Mouse (Mus musculus) lung, embryonic 14.5 days (tissue): Measurements from ENCODE around the gene Esyt2. TPM values are rescaled to one million over a fixed set of nuclear protein-coding genes. Genes with fewer than 3 reads are reported as not detected.
"Not testable (repeated sequence)": the region's sequence is repeated elsewhere in the genome, so short reads cannot be mapped to it uniquely, and the experiment has no call there.

Experiments used
- ATAC-seq: fragments of 200-750 bp; cut with Nextera tagmentation; 2 replicates; pipeline ENCODE4 v1.8.0; 2017; ENCODE audit warnings: mild to moderate bottlenecking, moderate TSS enrichment, moderate library complexity; ENCODE audit not compliant: insufficient read depth
- DNase-seq: peaks from one replicate; pipeline ENCODE4 v3.0.0-alpha.2; 2015
- H3K27ac ChIP-seq: fragments of 300-500 bp; sonication (generic); 2 replicates; pipeline ENCODE4 v1.5.1; 2014; ENCODE audit warnings: low read depth, mild to moderate bottlenecking, moderate library complexity
- H3K27me3 ChIP-seq: fragments of 300-500 bp; sonication (generic); 2 replicates; pipeline ENCODE4 v1.6.1; 2014; ENCODE audit warnings: low read length, control low read depth; ENCODE audit not compliant: insufficient read depth
- H3K36me3 ChIP-seq: fragments of 300-500 bp; sonication (generic); 2 replicates; pipeline ENCODE4 v1.6.1; 2014; ENCODE audit warnings: control low read depth; ENCODE audit not compliant: insufficient read depth
- H3K4me1 ChIP-seq: fragments of 300-500 bp; sonication (generic); 2 replicates; pipeline ENCODE4 v1.6.1; 2014; ENCODE audit warnings: antibody characterized with exemption, control low read depth; ENCODE audit not compliant: insufficient read depth
- H3K4me2 ChIP-seq: fragments of 300-500 bp; sonication (generic); 2 replicates; pipeline ENCODE4 v1.6.1; 2014; ENCODE audit warnings: mild to moderate bottlenecking
- H3K4me3 ChIP-seq: fragments of 300-500 bp; sonication (generic); 2 replicates; pipeline ENCODE4 v1.5.1; 2014; ENCODE audit warnings: low read depth, low read length
- H3K9ac ChIP-seq: fragments of 300-500 bp; sonication (generic); 2 replicates; pipeline ENCODE4 v1.6.1; 2014
- H3K9me3 ChIP-seq: fragments of 300-500 bp; sonication (generic); 2 replicates; pipeline ENCODE4 v1.6.1; 2016; ENCODE audit warnings: low read depth, low read length, control low read depth
- CTCF ChIP-seq: IDR thresholded peaks from 2 replicates; pipeline ENCODE4 v1.5.1; 2016; ENCODE audit warnings: antibody characterized with exemption, low read depth
- WGBS: fragments of 180-500 bp; shearing (Covaris S2); extraction: QIAGEN DNeasy Blood & Tissue Kit; methylation state at CpG from one replicate; pipeline ENCODE4 v1.1.7; 2014; 5-methylcytosine and 5-hydroxymethylcytosine counted together
- polyA plus RNA-seq: library from polyadenylated mRNA; unstranded; fragments of >200 nt; fragmentation: Nextera tagmentation; extraction: Ambion mirVana; gene quantifications from 2 replicates; pipeline ENCODE4 v1.2.1, GENCODE M21; 2014

Esyt2 gene
- polyA plus RNA-seq, 1 experiment from 2014 or later: 31.0 TPM

DNA sequence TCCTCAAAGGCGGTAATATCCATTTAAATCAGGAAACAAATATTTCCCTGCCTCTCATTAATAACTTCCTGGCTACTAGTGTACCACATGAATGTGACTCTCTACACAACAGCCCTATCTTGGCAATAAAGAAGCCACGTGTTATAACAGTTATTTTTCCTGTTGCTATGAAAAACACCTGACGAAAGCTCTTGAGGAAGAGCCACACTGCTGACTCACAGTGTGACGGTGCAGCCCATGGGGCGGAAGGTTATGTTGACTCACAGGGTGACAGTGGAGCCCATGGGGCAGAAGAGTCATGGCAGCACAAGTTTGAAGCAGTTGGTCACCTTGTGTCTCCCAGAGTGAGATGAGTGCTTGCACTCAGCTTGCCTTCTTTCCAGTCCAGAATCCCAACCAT lies 11.5 kb upstream of the Esyt2 start:
- H3K9ac ChIP-seq: no peak overlapping the region
- no peak overlapping the region for H3K4me3 ChIP-seq
- no peak overlapping the region for H3K4me2 ChIP-seq
- H3K27me3 ChIP-seq: no peaks in the 10 kb centered on the region
- H3K27ac ChIP-seq: no peak overlapping the region
- no peak for TF ChIP-seq CTCF
- H3K36me3 ChIP-seq: no peaks in the 10 kb centered on the region
- H3K4me1 ChIP-seq: no peaks in the 10 kb centered on the region
- DNase-seq (no peak), ATAC-seq (no peak)
- H3K9me3 ChIP-seq: no peaks in the 10 kb centered on the region
- WGBS: 62% methylated on average over 5 of the region's 5 CpGs

DNA sequence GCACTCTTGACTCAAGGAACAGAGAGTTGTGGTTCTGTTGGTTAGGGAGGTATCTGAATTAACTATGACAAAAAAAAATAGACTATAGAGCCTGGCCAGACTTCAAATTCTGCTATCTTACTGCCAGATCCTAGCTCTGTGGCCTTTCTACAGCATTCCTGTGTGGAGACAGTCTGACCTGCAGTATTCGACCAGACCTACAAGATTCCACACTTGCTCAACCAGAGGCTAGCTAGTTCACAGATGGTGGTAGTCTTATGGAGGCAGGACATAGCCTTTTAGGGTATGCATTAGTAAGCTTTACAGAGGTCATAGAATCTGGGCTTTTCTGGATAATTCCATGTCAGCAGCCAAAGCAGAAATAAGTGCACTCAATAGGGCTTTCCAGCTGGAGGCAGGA lies 10.5 kb upstream of the Esyt2 start:
- TF ChIP-seq CTCF: no peak
- no peak overlapping the region for H3K27ac ChIP-seq
- ATAC-seq: no peak
- no peak for DNase-seq
- 90% methylated on average over 1 of the region's 1 CpGs for WGBS
- no peaks in the 10 kb centered on the region for H3K4me1 ChIP-seq
- no peak overlapping the region for H3K4me2 ChIP-seq
- H3K27me3 ChIP-seq: no peaks in the 10 kb centered on the region
- H3K9me3 ChIP-seq: no peaks in the 10 kb centered on the region
- H3K9ac ChIP-seq: no peak overlapping the region
- H3K4me3 ChIP-seq: no peak overlapping the region
- H3K36me3 ChIP-seq: no peaks in the 10 kb centered on the region

DNA sequence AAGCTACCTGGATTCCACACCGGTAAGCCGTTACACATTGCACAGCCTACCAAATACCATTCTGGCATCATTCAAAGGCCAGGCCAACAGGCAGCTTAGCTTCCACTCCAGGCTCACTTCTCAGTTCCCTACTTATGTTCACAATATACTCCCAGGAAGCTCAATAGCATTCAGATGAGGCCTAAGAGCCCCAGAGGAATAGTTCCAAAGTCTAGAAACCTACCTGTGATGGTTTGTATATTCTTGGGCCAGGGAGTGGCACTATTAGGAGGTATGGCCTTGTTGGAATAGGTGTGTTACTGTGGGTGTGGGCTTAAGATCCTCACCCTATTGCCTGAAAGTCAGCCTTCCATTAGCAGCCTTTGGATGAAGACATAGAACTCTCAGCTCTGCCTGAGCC lies 9.9 kb upstream of the Esyt2 start:
- Histone ChIP-seq H3K27ac (no peak overlapping the region), H3K27me3 (no peaks in the 10 kb centered on the region), H3K9ac (no peak overlapping the region), H3K9me3 (no peaks in the 10 kb centered on the region), H3K4me3 (no peak overlapping the region), H3K36me3 (no peaks in the 10 kb centered on the region), H3K4me1 (no peaks in the 10 kb centered on the region), H3K4me2 (no peak overlapping the region)
- WGBS: 98% methylated on average over 2 of the region's 2 CpGs
- ATAC-seq: no peak
- DNase-seq: no peak
- TF ChIP-seq CTCF: no peak

DNA sequence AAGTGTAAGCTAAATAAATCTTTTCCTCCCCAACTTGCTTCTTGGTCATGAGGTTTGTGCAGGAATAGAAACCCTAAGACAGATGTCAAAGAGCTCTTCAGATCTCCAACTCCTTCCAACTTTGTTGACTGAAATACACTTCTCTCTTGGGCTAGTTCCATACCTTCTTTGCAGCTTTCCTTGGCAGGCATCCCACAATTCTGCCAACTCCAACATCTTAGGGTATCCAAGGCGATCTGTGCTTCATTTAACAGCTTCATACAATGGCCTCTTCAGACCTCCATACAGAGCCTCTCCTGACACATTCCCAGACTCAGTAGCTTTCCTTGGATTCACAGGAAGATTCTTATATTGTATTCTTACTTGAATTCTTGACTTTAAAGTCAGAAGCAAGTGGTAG lies 7.3 kb upstream of the Esyt2 start:
- Histone ChIP-seq H3K4me2 (no peak overlapping the region), H3K9ac (no peak overlapping the region), H3K36me3 (no peaks in the 10 kb centered on the region), H3K4me1 (no peaks in the 10 kb centered on the region), H3K27ac (no peak overlapping the region), H3K9me3 (no peaks in the 10 kb centered on the region), H3K4me3 (no peak overlapping the region), H3K27me3 (no peaks in the 10 kb centered on the region)
- 68% methylated on average over 1 of the region's 1 CpGs for WGBS
- no peak for DNase-seq
- ATAC-seq: no peak
- no peak for TF ChIP-seq CTCF

DNA sequence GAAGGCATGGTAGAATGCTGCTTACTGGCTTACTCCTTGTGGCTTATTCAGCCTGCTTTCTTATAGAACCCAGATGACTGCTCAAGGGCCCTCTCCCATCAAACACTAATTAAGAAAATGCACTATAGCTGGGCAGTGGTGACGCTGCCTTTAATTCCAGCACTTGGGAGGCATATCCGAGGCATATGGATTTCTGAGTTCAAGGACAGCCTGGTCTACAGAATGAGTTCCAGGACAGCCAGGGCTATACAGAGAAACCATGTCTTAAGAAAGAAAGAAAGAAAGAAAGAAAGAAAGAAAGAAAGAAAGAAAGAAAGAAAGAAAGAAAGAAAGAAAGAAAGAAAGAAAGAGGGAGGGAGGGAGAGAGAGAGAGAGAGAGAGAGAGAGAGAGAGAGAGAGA lies 5.9 kb upstream of the Esyt2 start, which contains the start of gene Gm11027:
Gene Gm11027, plus strand, starts transcription at position 301 of the 400 bp plus-strand sequence.
- not testable (repeated sequence) for ATAC-seq, H3K9ac ChIP-seq, H3K9me3 ChIP-seq, H3K36me3 ChIP-seq, H3K4me2 ChIP-seq, DNase-seq, H3K4me3 ChIP-seq, H3K4me1 ChIP-seq, H3K27me3 ChIP-seq, H3K27ac ChIP-seq
- 79% methylated on average over 2 of the region's 2 CpGs for WGBS

DNA sequence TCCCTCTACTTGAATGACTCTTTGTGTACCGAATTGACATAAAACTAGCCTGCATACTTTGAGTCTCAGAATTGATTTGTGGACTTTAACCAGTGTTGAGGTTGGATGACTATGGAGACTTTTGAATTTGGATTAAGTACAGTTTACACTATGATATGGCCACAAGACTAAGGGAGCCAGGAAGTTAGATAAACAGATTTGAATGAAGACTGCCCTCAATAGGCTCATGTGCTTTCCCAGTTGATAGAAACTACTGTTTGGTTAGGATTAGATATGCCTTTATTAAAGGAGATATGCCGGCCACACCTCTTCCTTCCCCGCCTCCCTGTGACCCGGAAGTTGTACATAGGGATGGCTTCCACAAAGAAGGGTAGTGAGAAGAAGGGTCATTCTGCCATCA lies 5.4 kb upstream of the Esyt2 start:
- no peaks in the 10 kb centered on the region for H3K27me3 ChIP-seq
- H3K4me3 ChIP-seq: no peak overlapping the region
- no peak overlapping the region for H3K9ac ChIP-seq
- 84% methylated on average over 4 of the region's 4 CpGs for WGBS
- no peak for DNase-seq
- no peak for ATAC-seq
- H3K9me3 ChIP-seq: no peaks in the 10 kb centered on the region
- H3K36me3 ChIP-seq: no peaks in the 10 kb centered on the region
- H3K27ac ChIP-seq: no peak overlapping the region
- H3K4me2 ChIP-seq: no peak overlapping the region
- H3K4me1 ChIP-seq: no peaks in the 10 kb centered on the region
- no peak for TF ChIP-seq CTCF

DNA sequence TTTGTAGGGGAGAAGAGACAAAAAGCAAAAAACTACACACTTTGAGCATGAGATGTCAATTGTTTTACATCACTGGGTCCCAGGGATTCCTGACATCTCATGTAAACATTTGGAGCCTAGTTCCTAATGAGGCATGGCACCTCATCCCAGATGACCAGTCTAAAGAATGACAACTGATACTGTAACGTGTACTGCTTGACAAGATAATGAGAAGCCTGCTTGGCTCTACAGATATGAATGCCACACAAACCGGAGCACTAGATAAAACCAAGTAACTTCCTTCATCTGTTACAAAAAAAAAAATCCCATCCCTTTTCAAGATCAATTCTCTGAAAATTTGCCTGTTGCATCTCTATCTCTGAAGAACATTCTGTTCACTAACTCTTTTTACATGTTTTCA lies 4.0 kb upstream of the Esyt2 start:
- WGBS: 51% methylated on average over 2 of the region's 2 CpGs
- no peaks in the 10 kb centered on the region for H3K4me1 ChIP-seq

DNA sequence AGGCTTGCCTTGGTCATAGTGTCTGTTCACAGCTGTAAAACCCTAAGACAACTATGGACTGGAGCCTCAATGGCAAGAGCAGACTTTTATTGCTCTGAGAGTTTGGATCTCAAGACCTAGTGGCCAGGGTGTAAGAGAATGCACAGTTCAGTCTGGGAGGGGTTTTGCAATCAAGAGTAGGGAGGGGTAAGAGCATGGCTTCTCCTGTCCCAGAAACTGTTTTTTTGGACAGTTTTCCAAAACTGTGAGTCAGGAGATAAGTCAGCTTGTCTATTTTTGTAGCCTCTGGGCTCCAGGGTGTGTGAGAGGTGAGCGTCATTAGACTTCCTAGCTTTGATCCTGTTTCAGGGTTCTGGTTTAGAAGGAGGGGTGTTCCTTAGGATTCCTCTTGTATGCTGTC lies 2.5 kb upstream of the Esyt2 start:
- WGBS: 84% methylated on average over 1 of the region's 1 CpGs
- TF ChIP-seq CTCF: no peak
- no peak for ATAC-seq

More for the DNA sequence above, 4.0 kb upstream of the Esyt2 start:
- no peaks in the 10 kb centered on the region for H3K27me3 ChIP-seq
- no peak overlapping the region for H3K27ac ChIP-seq
- H3K4me2 ChIP-seq: no peak overlapping the region
- no peaks in the 10 kb centered on the region for H3K36me3 ChIP-seq
- H3K9me3 ChIP-seq: no peaks in the 10 kb centered on the region
- DNase-seq (no peak), ATAC-seq (no peak)
- no peak overlapping the region for H3K4me3 ChIP-seq
- H3K9ac ChIP-seq: no peak overlapping the region
- TF ChIP-seq CTCF: no peak

More for the DNA sequence above, 2.5 kb upstream of the Esyt2 start:
- Histone ChIP-seq H3K4me1 (0 out of 2 replicates have a peak, but pooled peaks cover 6% of the 10 kb centered on the region), H3K9me3 (no peaks in the 10 kb centered on the region), H3K9ac (no peak overlapping the region), H3K4me2 (no peak overlapping the region), H3K36me3 (no peaks in the 10 kb centered on the region), H3K4me3 (no peak overlapping the region), H3K27me3 (no peaks in the 10 kb centered on the region), H3K27ac (no peak overlapping the region)
- no peak for DNase-seq
